Mouse (Mus musculus): ENCODE results near the gene Cdc42.

Gene Cdc42

DNA sequence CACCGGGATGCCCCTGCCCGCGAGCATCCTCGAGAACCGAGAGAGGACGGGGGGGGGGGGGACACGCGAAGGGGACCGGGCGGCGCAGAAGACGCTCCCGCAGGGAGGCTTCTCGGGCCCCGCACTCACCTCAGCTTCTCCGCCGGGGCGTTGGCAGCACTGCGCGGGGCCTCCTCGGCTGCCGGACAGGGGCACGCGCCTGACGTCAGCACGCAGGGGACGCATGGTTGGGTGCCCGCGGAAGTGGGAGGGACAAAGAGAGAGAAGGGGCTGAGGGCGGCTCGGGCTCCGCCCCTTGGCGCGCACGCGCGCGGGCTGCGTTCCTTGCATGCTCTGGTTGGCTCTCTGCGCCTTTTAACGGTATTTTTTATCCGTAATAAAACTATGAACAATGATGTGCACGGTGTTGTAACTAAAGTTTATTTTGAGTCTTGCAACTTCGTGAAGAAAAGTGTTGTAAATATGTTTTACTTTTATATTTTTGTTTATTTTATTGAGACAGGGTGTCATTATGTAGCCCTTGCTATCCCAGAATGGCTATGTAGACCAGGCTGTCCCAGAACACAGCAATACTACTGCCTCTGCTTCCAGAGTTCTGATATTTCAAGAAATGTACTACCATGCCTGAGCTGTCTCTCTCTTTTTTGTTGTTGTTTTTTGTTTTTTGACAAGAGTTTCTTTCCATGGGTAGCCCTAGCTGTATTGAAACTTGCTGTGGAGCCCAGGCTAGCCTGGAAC lies at the start of gene Cdc42:
Gene Cdc42, minus strand, starts transcription at position 204 of the 738 bp plus-strand sequence.
- DNase-seq (ENCODE audit: low spot score in 2 of 2): peak; percentile 98

- DNase-seq (ENCODE audit: low spot score in 2 of 2): no peak
These were observed 48.1 kb upstream of the Cdc42 start for GRCm38 (mm10) chr4:137405571-137405970.

DNA sequence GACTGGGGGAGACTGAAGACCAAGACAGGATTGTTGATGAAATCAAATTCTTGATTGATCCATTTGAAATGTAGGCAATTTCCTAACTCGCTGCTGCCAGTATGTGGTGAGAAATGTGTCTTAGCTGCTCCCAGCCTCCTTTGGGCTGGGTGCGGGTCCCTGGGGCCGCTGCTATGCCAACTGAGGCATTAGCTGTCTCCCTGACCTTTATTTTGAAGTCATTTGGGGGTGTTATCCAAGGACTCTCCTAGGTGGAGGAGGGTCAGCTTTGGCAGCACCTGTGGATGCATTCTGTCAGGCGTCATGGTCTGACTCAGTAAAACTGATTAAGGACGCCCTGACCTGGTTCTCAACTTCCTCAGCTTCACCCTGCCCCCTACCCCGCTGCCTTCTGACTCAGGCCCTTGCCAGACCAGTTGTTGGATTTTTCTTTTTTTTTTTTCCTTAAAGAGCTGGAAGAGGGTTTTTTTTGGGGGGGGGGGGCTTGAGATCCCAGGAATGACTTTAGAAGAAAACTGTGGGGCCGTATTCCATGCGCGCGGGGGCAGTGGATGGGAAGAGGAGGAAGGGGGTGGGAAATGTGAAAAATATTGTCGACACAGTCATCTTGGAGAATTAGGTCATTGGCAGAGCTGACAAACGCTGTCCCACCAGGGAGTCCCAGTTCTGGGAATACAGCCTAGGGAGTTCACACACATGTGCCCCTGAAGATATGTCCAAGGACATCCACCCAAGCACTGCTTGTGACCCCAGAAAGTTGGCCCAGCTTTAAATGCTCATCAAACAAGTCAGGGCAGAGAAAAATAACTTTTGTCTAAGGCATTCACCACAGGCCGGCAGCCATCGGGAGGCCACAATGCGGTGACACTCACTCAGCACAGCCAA lies 39.4 kb upstream of the Cdc42 start:
- peak in 1 of 2 experiments; percentile 43 for DNase-seq (ENCODE audit: low spot score in 2 of 2)

GRCm38 (mm10) chr4:137393378-137394135 lies 36.0 kb upstream of the Cdc42 start:
- peak in 1 of 2 experiments; percentile 51 for DNase-seq (ENCODE audit: low spot score in 2 of 2)

DNA sequence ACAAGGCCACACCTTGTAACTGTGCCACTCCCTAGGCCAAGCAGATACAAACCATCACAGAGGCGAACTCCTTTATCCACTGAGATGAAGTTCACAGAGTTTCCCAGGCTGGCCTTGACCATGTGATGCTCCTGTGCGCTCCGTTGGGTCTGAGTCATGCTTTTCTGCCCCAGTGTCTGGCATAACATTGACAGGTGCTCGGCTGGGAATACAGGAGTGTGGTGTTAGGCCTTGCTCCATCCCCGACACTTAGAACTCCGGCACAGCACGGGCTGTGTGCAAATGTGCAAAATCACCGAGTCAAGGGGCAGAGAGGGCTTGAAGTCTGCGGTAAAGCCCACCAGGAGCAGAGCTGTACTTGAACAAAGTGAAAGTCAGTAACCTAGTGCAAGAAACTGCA lies 35.4 kb upstream of the Cdc42 start:
- DNase-seq (ENCODE audit: low spot score in 2 of 2): no peak

DNA sequence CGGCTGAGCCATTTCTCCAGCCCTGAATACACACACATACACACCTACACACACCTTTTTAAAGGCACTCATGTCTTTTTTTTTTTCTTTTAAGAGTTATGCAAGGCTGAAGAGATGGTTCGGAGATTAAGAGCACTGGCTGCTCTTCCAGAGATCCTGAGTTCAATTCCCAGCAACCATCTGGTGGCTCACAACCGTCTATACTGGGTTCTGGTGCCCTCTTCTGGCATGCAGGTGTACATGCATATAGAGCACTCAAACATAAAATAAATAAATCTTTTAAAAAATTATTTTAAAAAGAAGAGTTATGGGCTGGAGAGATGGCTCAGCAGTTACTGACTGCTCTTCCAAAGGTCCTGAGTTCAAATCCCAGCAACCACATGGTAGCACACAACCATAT lies 33.8 kb upstream of the Cdc42 start:
- DNase-seq (ENCODE audit: low spot score in 2 of 2): no peak

- DNase-seq (ENCODE audit: low spot score in 2 of 2): no peak
These were observed 32.7 kb upstream of the Cdc42 start for GRCm38 (mm10) chr4:137390196-137390595.

GRCm38 (mm10) chr4:137388983-137389382 lies 31.5 kb upstream of the Cdc42 start:
- DNase-seq (ENCODE audit: low spot score in 2 of 2): no peak

DNA sequence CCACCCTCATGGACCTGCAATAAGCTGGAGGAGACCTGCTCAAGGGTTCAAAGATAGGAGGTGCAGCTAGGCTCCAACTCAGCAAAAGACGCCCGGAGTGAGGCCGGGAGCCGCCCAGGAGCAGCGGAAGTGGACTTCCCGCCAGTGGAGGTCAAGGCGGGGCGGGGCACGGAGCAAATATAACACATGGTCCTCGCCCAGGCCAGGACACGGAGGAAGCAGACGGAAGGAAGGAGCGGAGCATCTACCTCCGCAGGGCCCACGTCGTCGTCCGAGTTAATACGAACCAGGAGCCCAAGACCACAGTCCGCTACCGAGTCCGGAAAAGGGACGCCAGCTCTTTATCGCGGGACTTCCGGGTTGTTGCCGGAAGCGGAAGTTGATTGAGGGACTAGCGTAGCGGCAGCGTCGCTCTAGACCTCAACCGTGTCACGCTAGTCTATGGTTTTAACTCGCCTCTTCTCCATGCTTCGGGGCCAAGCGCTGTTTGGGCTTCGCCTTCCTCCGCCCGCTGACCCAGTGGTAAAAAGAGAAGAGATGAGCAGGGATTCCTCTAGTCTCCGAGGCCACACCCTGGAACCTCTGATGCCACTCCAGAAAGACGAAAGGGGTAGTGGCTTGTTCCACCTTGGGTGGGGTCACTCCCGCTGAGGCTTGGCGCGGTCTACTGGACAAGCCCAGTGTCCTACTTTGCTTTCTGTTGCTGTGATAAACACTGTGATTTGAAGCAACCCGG lies 30.7 kb upstream of the Cdc42 start:
- DNase-seq (ENCODE audit: low spot score in 2 of 2): peak; percentile 80

GRCm38 (mm10) chr4:137387482-137388058 lies 30.1 kb upstream of the Cdc42 start:
- DNase-seq (ENCODE audit: low spot score in 2 of 2): no peak

- no peak for DNase-seq (ENCODE audit: low spot score in 2 of 2)
These were observed 23.4 kb upstream of the Cdc42 start for GRCm38 (mm10) chr4:137380702-137381605.

DNA sequence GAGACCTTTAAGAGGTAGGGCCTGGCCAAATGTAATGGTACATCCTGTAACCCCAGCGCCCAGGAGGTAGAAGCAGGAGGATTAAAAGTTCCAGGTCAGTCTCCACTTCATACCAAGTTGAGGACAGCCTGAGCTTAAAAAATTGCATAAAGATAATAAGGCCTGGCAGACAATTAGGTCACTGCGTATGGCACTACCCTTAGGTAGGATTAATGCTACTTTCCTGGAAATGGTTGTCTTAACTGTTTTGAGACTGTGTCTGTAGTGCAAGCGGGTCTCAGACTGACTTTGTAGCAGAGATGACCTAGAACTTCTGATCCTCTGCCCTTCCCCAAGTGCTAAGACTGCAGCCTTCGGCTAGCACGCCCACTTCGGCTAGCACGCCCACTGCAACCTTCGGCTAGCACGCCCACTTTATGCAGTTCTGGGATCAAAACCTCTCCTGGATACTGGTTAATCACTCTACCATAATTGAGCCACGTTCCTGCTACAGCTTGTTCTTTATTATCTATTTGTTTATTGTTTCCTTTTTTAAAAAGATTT lies 22.3 kb upstream of the Cdc42 start:
- no peak for DNase-seq (ENCODE audit: low spot score in 2 of 2)

- DNase-seq (ENCODE audit: low spot score in 2 of 2): no peak
These were observed 21.6 kb upstream of the Cdc42 start for GRCm38 (mm10) chr4:137379085-137379484.

DNA sequence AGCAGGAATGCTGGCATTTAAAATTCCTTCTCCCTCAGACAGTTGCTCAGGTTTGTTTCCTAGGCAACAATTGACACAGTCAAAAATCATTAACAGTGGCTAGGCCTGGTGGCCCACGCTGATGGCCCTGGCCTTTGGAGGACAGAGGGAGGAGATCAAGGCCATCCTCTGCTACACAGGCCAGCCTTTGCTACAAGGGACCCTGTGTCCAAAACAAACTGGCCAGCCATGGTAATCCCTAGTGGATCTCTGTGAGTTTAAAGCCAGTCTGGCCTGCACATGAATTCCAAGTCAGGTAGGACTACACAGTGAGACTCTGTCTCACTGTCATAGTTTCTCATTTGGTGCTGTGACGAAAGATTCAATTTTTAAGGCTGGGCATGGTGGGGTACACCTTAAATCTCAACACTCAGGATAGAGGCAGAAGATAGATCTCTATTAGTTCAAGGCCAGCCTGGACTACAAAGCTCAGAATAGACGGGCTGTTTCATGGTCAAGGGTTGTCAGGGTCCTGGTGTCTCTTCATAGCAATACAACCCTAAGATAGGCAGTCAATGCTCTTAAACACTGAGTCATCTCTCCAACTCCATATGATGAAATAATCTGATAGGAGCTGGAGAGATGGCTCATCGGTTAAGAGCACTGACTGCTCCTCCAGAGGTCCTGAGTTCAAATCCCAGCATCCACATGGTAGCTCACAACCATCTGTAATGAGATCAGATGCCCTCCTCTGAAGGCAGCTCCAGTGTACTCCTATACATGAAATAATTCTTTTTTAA lies 20.2 kb upstream of the Cdc42 start:
- no peak for DNase-seq (ENCODE audit: low spot score in 2 of 2)

- DNase-seq (ENCODE audit: low spot score in 2 of 2): no peak
These were observed 19.3 kb upstream of the Cdc42 start for GRCm38 (mm10) chr4:137376778-137377177.

GRCm38 (mm10) chr4:137375314-137376278 lies 18.1 kb upstream of the Cdc42 start:
- no peak for DNase-seq (ENCODE audit: low spot score in 2 of 2)

- no peak for DNase-seq (ENCODE audit: low spot score in 2 of 2)
These were observed 16.2 kb upstream of the Cdc42 start for GRCm38 (mm10) chr4:137373711-137374110.
